Mouse (Mus musculus): ENCODE measurements around the gene Spag16. TPM values are rescaled to one million over a fixed set of nuclear protein-coding genes. Genes with fewer than 3 reads are reported as not detected.
"Not testable (repeated sequence)": the region's sequence is repeated elsewhere in the genome, so short reads cannot be mapped to it uniquely, and the experiment has no call there.

Spag16 gene
- total RNA-seq (2017): 0.05 TPM in 1 of 2 replicates, not detected in the other

- peak; percentile 40; the same call in 1 of the 2 replicates for ATAC-seq (replicated peaks; ENCODE audit: low read depth, poor library complexity, severe bottlenecking)
Observed at GRCm38 (mm10) chr1:69826806-69827703, at the start of gene Spag16. Gene Spag16 (plus strand): TSS chr1:69826970.

GRCm38 (mm10) chr1:69785129-69785528 is 41.6 kb upstream of the Spag16 start:
- peak; percentile 76 for ATAC-seq (replicated peaks; ENCODE audit: low read depth, poor library complexity, severe bottlenecking)

DNA sequence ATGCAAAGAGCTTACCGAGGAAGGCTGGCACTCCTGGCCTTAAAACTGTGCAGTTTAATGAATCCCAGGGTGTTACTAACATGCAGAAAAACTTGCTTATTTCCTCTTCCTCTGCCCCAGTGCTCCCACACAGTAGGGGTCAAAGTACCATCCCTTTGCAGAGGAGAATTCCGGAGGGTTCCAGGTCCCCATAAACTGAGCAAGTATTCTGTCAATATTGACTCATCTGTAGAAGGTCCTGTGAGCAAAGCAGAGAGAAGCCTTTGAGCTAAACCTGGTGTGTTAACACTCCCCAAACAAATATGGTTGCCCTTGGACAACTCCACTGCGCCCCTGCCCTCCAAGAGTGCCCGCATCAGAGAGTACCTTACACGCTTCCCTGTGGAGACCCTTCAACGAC is 40.1 kb upstream of the Spag16 start:
- ATAC-seq (replicated peaks; ENCODE audit: low read depth, poor library complexity, severe bottlenecking): no peak

GRCm38 (mm10) chr1:69787379-69787778 is 39.4 kb upstream of the Spag16 start:
- ATAC-seq (replicated peaks; ENCODE audit: low read depth, poor library complexity, severe bottlenecking): no peak

GRCm38 (mm10) chr1:69790337-69791250 is 36.2 kb upstream of the Spag16 start:
- ATAC-seq (replicated peaks; ENCODE audit: low read depth, poor library complexity, severe bottlenecking): peak; percentile 97

DNA sequence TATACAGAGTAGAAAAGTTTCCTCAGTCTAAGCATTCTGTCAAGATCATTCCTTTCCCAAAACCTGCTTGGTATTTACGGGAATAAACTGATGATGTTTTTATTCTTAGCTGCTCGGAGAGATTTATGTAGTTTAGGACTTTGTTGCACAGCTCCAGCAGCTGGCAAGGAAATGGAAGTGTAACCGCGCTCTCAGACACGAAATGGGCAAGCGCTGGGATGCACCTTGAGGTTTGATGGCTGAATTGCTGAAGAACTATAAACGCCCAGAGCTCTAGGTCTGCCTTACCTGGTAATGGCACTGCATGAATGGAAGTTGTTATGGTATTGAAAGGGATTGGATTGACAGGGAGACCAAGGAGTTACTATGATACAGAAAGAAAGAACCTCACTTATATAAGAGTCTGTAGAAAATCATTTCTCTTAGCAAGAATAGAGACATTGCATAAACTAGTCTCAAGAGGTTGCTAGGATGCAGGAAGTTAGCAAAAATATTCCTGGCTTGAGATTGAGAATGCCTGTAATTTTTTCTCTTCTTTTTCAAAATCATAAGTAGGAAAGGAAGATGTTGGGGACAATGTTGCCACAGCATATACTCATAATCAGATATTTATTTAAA is 27.7 kb upstream of the Spag16 start:
- ATAC-seq (replicated peaks; ENCODE audit: low read depth, poor library complexity, severe bottlenecking): no peak

GRCm38 (mm10) chr1:69810161-69810560 is 16.6 kb upstream of the Spag16 start:
- ATAC-seq (replicated peaks; ENCODE audit: low read depth, poor library complexity, severe bottlenecking): no peak

DNA sequence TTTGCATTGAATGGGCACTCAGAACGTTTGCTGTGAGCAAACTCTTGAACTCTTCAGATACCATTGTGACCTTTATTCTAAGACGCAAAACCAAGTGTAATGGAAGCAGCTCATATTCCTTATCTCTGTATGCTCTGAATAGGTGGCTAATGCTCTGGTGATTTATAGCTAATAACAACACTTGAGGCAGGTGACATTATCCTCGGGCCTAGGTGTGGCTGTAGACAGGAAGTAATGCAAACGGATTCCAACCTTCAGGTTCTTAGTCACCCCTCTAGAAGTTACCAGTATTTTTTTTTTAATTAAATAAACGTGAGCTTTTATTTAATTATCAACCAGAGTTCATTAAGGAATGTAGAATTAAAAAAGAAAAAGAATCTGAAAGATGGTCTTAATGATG is 1.1 kb upstream of the Spag16 start:
- ATAC-seq (replicated peaks; ENCODE audit: low read depth, poor library complexity, severe bottlenecking): not testable (repeated sequence)

DNA sequence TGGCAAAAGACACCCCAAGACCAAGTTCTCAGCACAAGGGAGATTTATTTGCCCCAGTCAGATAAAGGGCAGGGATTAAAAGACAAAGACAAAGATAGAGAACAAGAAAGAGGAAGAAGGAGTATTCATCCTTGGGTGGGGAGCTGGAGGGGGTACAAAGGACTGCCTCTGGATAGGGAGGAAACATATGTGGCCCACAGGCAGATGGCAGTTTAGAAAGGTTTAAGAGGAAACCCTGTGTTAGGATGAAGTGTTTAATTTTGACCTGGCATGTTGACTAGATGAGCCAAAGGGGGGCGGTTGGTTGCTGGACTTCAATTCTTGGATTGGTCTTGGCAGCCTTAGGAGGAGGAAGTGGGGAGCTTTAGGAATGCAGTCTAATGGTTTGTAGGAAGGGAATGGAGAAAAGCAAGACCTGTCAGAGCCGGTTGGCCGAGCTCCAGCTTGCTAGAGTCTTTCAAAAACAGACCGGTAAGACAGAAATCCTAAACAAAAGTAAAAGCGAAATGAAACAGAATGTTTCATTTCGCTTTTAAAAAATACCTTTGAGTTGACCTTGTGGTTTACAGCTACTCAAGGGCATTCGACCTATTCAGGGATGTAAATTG is 2.2 kb downstream of the Spag16 start:
- peak; percentile 50 for ATAC-seq (replicated peaks; ENCODE audit: low read depth, poor library complexity, severe bottlenecking)

- ATAC-seq (replicated peaks; ENCODE audit: low read depth, poor library complexity, severe bottlenecking): peak; percentile 49; the same call in 1 of the 2 replicates
Observed at GRCm38 (mm10) chr1:69830586-69830985, 3.8 kb downstream of the Spag16 start.

DNA sequence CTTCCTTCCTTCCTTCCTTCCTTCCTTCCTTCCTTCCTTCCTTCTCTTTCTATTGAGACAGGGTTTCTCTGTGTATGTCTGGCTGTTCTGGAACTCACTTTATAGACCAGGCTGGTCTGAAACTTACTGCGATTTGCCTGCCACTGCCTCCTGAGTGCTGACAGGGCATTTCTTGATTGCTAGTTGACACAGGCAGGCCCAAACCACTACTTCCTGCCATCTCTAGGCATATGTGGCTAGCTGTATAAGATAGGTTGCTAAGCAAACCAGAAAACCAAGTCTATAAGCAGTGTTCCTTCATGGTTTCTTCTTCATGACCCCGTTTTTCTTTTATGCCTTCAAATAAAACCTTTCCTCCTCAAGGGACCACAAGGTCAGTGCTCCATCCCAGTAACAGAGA is 4.2 kb downstream of the Spag16 start:
- ATAC-seq (replicated peaks; ENCODE audit: low read depth, poor library complexity, severe bottlenecking): peak; percentile 70

GRCm38 (mm10) chr1:69833476-69833875 is 6.7 kb downstream of the Spag16 start:
- ATAC-seq (replicated peaks; ENCODE audit: low read depth, poor library complexity, severe bottlenecking): not testable (repeated sequence)

DNA sequence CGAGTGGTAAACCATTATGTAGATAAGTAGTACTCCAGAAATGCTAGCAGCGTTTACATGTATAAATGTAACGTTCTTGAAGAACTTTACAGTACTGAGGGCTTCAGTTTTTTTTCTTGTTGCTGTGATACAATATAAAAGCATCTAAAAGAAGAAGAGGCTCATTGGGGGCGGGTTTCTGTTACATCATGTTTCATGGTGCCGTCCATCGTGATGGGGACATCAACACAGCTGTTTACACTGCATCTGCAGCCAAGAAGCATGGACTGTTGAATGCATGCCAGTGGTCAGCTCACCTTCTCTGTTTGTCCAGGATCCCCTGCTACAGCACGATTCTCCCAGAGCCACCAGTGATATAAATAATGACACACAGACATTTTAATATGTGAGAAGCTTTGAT is 26.7 kb downstream of the Spag16 start:
- no peak for ATAC-seq (replicated peaks; ENCODE audit: low read depth, poor library complexity, severe bottlenecking)

- ATAC-seq (replicated peaks; ENCODE audit: low read depth, poor library complexity, severe bottlenecking): no peak
Observed at GRCm38 (mm10) chr1:69867776-69868175, 41.0 kb downstream of the Spag16 start.

- no peak for ATAC-seq (replicated peaks; ENCODE audit: low read depth, poor library complexity, severe bottlenecking)
Observed at GRCm38 (mm10) chr1:69956606-69957005, 129.8 kb downstream of the Spag16 start.

GRCm38 (mm10) chr1:69996874-69997273 is 170.1 kb downstream of the Spag16 start:
- no peak for ATAC-seq (replicated peaks; ENCODE audit: low read depth, poor library complexity, severe bottlenecking)

GRCm38 (mm10) chr1:70012991-70013390 is 186.2 kb downstream of the Spag16 start:
- no peak for ATAC-seq (replicated peaks; ENCODE audit: low read depth, poor library complexity, severe bottlenecking)

DNA sequence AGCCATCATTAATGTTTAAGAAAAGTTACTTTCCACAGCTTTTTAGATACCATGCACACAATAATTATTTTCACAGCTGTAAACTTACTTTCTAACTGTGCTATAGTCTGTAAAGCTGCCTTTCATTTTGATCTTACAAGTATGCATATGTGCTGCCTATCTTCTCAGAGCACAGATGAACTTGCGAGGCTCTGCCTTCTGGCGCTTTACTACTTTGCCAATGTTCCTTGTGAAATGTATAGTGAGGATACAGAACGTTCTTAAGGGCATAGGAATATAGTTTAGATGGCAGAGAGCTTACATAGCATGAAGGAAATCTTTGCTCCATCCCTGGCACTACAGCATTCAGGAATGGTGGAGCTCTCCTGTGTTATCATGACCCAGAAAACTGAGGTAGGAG is 210.6 kb downstream of the Spag16 start:
- no peak for ATAC-seq (replicated peaks; ENCODE audit: low read depth, poor library complexity, severe bottlenecking)

DNA sequence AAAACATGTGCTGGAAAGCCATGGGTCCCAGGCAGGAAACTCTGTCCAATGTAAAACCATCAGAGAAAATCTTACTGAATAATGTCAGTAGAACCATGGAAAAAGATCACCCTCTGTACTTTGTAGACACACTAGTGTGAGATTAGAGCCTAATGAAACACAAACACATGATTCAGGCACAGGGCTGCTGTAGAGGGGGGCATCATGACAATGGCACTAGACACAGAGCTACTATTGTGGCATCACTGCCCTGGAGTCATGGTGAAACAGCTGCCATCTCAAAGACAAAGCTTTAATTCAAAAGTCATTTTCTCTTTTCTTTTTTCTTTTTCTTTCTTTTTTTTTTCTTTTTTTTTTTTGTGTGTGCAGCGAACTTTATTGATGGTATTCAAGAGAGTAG is 240.6 kb downstream of the Spag16 start:
- ATAC-seq (replicated peaks; ENCODE audit: low read depth, poor library complexity, severe bottlenecking): no peak

GRCm38 (mm10) chr1:70073440-70073839 is 246.7 kb downstream of the Spag16 start:
- no peak for ATAC-seq (replicated peaks; ENCODE audit: low read depth, poor library complexity, severe bottlenecking)
